Mouse (Mus musculus) lung, postnatal 0 days (tissue): ENCODE data around the gene Scimp. TPM values are rescaled to one million over a fixed set of nuclear protein-coding genes. Genes with fewer than 3 reads are reported as not detected.

Source experiments
- ATAC-seq: fragments of 200-750 bp; cut with Nextera tagmentation; 2 replicates; pipeline ENCODE4 v1.8.0; 2017; ENCODE audit warnings: moderate library complexity
- DNase-seq: peaks from one replicate; pipeline ENCODE4 v3.0.0-alpha.2; 2016; ENCODE audit warnings: low spot score
- H3K27ac ChIP-seq: fragments of 300-500 bp; sonication (generic); 2 replicates; pipeline ENCODE4 v1.5.1; 2014; ENCODE audit warnings: antibody characterized with exemption, mild to moderate bottlenecking, low read length, mixed read lengths
- H3K27me3 ChIP-seq: fragments of 300-500 bp; sonication (generic); replicated peaks from 2 replicates; pipeline ENCODE4 v1.6.1; 2014; ENCODE audit warnings: low read length, mixed read lengths; ENCODE audit not compliant: insufficient read depth
- H3K36me3 ChIP-seq: fragments of 300-500 bp; sonication (generic); 2 replicates; pipeline ENCODE4 v1.6.1; 2014; ENCODE audit warnings: low read length, mixed read lengths; ENCODE audit not compliant: insufficient read depth
- H3K4me1 ChIP-seq: fragments of 300-500 bp; sonication (generic); 2 replicates; pipeline ENCODE4 v1.6.1; 2014; ENCODE audit warnings: antibody characterized with exemption, low read depth, low read length, mixed read lengths; ENCODE audit not compliant: insufficient read depth
- H3K4me2 ChIP-seq: fragments of 300-500 bp; sonication (generic); replicated peaks from 2 replicates; pipeline ENCODE4 v1.6.1; 2014; ENCODE audit warnings: low read depth, mild to moderate bottlenecking, low read length, moderate library complexity, mixed read lengths
- H3K4me3 ChIP-seq: fragments of 300-500 bp; sonication (generic); 2 replicates; pipeline ENCODE4 v1.5.1; 2014; ENCODE audit warnings: low read depth, low read length
- H3K9ac ChIP-seq: fragments of 300-500 bp; sonication (generic); replicated peaks from 2 replicates; pipeline ENCODE4 v1.6.1; 2014; ENCODE audit warnings: low read depth, mild to moderate bottlenecking
- H3K9me3 ChIP-seq: fragments of 300-500 bp; sonication (generic); 2 replicates; pipeline ENCODE4 v1.6.1; 2016; ENCODE audit warnings: low read length, mixed read lengths
- CTCF ChIP-seq: IDR thresholded peaks from 2 replicates; pipeline ENCODE4 v1.5.1; 2016; ENCODE audit warnings: antibody characterized with exemption, mild to moderate bottlenecking
- EP300 ChIP-seq: IDR thresholded peaks from 2 replicates; pipeline ENCODE4 v1.6.1; 2016; ENCODE audit warnings: antibody characterized with exemption, mild to moderate bottlenecking, control low read depth
- WGBS: fragments of 180-500 bp; shearing (Covaris S2); extraction: QIAGEN DNeasy Blood & Tissue Kit; methylation state at CpG from one replicate; pipeline ENCODE4 v1.1.7; 2014; 5-methylcytosine and 5-hydroxymethylcytosine counted together
- polyA plus RNA-seq: library from polyadenylated mRNA; unstranded; fragments of >200 nt; fragmentation: Nextera tagmentation; extraction: Ambion mirVana; gene quantifications from 2 replicates; pipeline ENCODE4 v1.2.1, GENCODE M21; 2015

The Scimp gene
- polyA plus RNA-seq, 1 experiment from 2014 or later = 2.1 TPM

DNA sequence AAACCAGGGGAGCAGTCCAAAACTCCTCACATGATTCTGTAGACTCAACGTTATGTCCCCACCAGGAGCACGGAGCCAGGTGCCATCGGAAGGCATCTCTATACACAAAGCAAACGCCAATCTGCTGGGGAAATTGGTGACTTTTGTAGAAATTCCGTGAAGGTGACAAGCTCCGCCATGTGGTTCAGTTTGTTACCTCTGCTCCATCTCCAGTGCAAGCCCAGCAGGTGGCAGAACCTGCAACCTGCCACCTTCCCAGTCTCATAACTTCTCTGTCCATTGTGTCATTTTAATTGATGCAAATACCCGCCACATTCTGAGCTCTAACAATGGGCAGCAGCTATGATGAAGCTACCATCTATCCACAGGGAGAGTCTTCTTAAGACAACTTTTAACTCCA, 57.4 kb downstream of the Scimp start:
- H3K27me3 ChIP-seq = no peaks in the 10 kb centered on the region
- H3K36me3 ChIP-seq = no peaks in the 10 kb centered on the region
- no peak overlapping the region for H3K4me2 ChIP-seq
- H3K4me3 ChIP-seq = no peak overlapping the region
- ATAC-seq = no peak
- H3K4me1 ChIP-seq = no peaks in the 10 kb centered on the region
- 55% methylated on average over 7 of the region's 7 CpGs for WGBS
- H3K9me3 ChIP-seq = no peaks in the 10 kb centered on the region
- no peak for DNase-seq
- H3K27ac ChIP-seq = no peak overlapping the region
- TF ChIP-seq CTCF (no peak; the same call in none of the 2 replicates), EP300 (no peak)
- no peak overlapping the region for H3K9ac ChIP-seq

DNA sequence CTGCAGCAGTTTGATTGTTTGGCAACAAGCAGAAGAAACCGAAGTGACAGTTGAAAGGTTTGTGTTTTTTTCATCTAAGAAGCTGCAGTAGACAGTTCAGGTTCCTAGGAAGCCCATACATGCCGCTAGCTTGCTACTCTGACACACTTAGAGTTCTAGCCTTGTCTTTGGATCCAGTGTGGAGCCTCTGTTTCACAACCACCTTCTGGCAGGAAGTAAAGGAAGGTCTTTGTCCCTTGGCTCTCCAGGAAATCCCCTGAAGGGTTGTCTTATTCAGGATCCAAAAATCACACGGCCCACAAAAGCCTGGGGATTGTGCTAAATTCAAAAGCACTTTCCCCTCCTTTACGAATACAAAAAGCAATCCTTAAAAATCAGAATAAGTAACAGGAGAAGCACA, 57.9 kb downstream of the Scimp start:
- Histone ChIP-seq H3K36me3 (no peaks in the 10 kb centered on the region), H3K9ac (no peak overlapping the region), H3K27ac (no peak overlapping the region), H3K4me3 (no peak overlapping the region), H3K4me2 (no peak overlapping the region), H3K27me3 (no peaks in the 10 kb centered on the region), H3K9me3 (no peaks in the 10 kb centered on the region), H3K4me1 (no peaks in the 10 kb centered on the region)
- TF ChIP-seq EP300 (no peak), CTCF (no peak)
- ATAC-seq (no peak), DNase-seq (no peak)
- WGBS = 55% methylated on average over 4 of the region's 4 CpGs

GRCm38 (mm10) chr11:70753146-70753545, 59.2 kb downstream of the Scimp start:
- no peak overlapping the region for H3K4me2 ChIP-seq
- DNase-seq (no peak), ATAC-seq (no peak)
- no peak overlapping the region for H3K4me3 ChIP-seq
- no peak overlapping the region for H3K9ac ChIP-seq
- H3K9me3 ChIP-seq = no peaks in the 10 kb centered on the region
- H3K27ac ChIP-seq = no peak overlapping the region
- no peaks in the 10 kb centered on the region for H3K4me1 ChIP-seq
- no peaks in the 10 kb centered on the region for H3K36me3 ChIP-seq
- 93% methylated on average over 10 of the region's 10 CpGs for WGBS
- TF ChIP-seq CTCF (no peak), EP300 (no peak)
- H3K27me3 ChIP-seq = no peaks in the 10 kb centered on the region

DNA sequence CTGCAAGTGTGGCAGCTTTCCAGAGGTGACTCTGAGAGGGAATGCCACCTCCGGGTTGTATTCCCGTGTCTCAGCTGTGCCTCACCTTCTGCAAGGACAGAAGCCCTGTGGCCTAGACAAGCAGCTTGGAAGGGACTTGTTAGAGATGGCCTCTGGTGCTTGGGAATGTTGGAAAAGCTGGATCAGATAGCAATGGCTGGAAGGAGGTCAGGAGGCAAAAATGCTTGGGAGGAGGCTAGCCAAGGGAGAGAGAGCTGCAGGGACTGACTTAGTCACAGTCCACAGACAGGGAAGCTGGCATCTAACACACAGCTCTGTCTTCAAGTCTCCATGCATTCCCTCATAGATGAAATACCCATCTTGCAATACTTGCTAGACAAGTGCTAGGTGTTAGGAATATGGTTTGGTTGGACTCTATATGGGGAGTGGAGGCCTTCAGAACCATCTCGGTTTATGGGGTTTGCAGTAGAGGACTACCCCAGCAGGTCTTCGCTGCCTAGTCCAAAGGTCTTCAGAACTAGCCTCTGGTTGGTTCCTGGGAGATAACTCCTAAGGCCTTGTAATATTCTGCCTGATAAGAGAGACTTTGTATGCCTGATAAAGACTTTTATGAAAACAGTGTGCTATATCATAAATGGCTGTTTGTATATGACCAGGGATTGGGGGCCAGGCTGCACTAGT, 59.9 kb downstream of the Scimp start:
- no peak for DNase-seq
- Histone ChIP-seq H3K36me3 (no peaks in the 10 kb centered on the region), H3K27me3 (no peaks in the 10 kb centered on the region), H3K9ac (no peak overlapping the region), H3K4me3 (no peak overlapping the region), H3K4me1 (no peaks in the 10 kb centered on the region), H3K27ac (no peak overlapping the region), H3K9me3 (no peaks in the 10 kb centered on the region), H3K4me2 (no peak overlapping the region)
- WGBS = 72% methylated on average over 4 of the region's 4 CpGs
- ATAC-seq = no peak
- no peak for TF ChIP-seq CTCF
- TF ChIP-seq EP300 = no peak

- Histone ChIP-seq H3K9ac (no peak overlapping the region), H3K27me3 (no peaks in the 10 kb centered on the region), H3K4me3 (no peak overlapping the region), H3K27ac (no peak overlapping the region), H3K4me2 (no peak overlapping the region), H3K4me1 (no peaks in the 10 kb centered on the region), H3K9me3 (no peaks in the 10 kb centered on the region), H3K36me3 (no peaks in the 10 kb centered on the region)
- TF ChIP-seq CTCF (no peak), EP300 (no peak)
- ATAC-seq (no peak), DNase-seq (no peak)
- 77% methylated on average over 4 of the region's 4 CpGs for WGBS
Measured at GRCm38 (mm10) chr11:70747876-70748545, 64.4 kb downstream of the Scimp start.

- H3K4me2 ChIP-seq = no peak overlapping the region
- no peaks in the 10 kb centered on the region for H3K36me3 ChIP-seq
- H3K9me3 ChIP-seq = no peaks in the 10 kb centered on the region
- ATAC-seq = no peak
- TF ChIP-seq CTCF (no peak), EP300 (no peak)
- no peak overlapping the region for H3K4me3 ChIP-seq
- H3K9ac ChIP-seq = no peak overlapping the region
- no peak overlapping the region for H3K27ac ChIP-seq
- DNase-seq = no peak
- H3K4me1 ChIP-seq = no peaks in the 10 kb centered on the region
- H3K27me3 ChIP-seq = no peaks in the 10 kb centered on the region
- 47% methylated on average over 7 of the region's 7 CpGs for WGBS
Measured at GRCm38 (mm10) chr11:70745636-70746035, 66.8 kb downstream of the Scimp start.
